Mouse (Mus musculus): ENCODE data around the gene Xrcc3. TPM values are rescaled to one million over a fixed set of nuclear protein-coding genes. Genes with fewer than 3 reads are reported as not detected.

Gene Xrcc3
- polyA plus RNA-seq (2015; fragmentation: Nextera tagmentation; extraction: Ambion mirVana) = 2.0 and 2.1 TPM in 2 replicates

GRCm38 (mm10) chr12:111813766-111814617 is at the start of gene Xrcc3, which contains the start of gene Zfyve21:
Xrcc3 (minus strand) TSS chr12:111813873.
Zfyve21 (plus strand) TSS chr12:111814170.
- peak within 1 kb of the TSS; percentile 97 for H3K4me2 ChIP-seq (ENCODE audit: low read depth, low read length)
- peak within 1 kb of the TSS; percentile 88 for H3K9ac ChIP-seq (replicated peaks)
- TF ChIP-seq EP300 (IDR thresholded peaks at IDR 0.05; ENCODE audit: low read depth) = no peak; the same call in 1 of the 2 replicates
- no peak for TF ChIP-seq CTCF (IDR thresholded peaks at IDR 0.05; ENCODE audit: low read depth)
- 2% methylated on average over 86 of the region's 87 CpGs for WGBS (ENCODE audit: insufficient replicate concordance)
- peak; percentile 95 for ATAC-seq
- H3K27me3 ChIP-seq (ENCODE audit: insufficient read depth, low read length) = no peaks in the 10 kb centered on the region
- H3K36me3 ChIP-seq (replicated peaks; ENCODE audit: insufficient read depth, low read length) = no peaks in the 10 kb centered on the region
- DNase-seq = peak; percentile 97
- H3K4me3 ChIP-seq (ENCODE audit: low read depth, low read length) = peak within 1 kb of the TSS; percentile 87
- H3K4me1 ChIP-seq (ENCODE audit: insufficient read depth) = peaks cover 59% of the 10 kb centered on the region
- H3K27ac ChIP-seq (ENCODE audit: low read depth) = peak within 1 kb of the TSS; percentile 98
- no peaks in the 10 kb centered on the region for H3K9me3 ChIP-seq (ENCODE audit: low read length)

DNA sequence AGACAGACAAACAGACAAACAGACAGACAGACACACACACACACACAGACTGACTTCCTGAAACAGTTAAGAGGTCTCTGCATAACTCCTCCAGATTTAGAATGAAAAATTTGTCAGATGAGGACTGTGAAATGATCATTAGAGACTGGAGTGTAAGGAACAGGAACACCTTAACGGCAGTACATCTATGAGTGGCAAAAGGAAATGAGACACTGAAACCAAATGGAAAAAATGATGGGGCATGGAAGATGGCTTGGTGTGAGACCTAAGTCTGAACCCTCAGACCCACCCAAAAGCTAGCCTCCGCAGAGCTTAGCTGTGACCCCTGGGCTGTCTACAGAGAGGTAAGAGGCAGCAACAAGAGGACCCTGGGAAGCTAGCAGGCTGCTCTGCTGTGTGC is 41.8 kb upstream of the Xrcc3 start:
- H3K4me2 ChIP-seq (ENCODE audit: low read depth, low read length) = no peak overlapping the region
- ATAC-seq (no peak), DNase-seq (no peak)
- H3K4me3 ChIP-seq (ENCODE audit: low read depth, low read length) = no peak overlapping the region
- H3K36me3 ChIP-seq (replicated peaks; ENCODE audit: insufficient read depth, low read length) = 0 out of 2 replicates have a peak, but pooled peaks cover 5% of the 10 kb centered on the region
- no peak overlapping the region for H3K9ac ChIP-seq (replicated peaks)
- H3K4me1 ChIP-seq (ENCODE audit: insufficient read depth) = no peaks in the 10 kb centered on the region
- H3K27me3 ChIP-seq (ENCODE audit: insufficient read depth, low read length) = no peaks in the 10 kb centered on the region
- 85% methylated on average over 2 of the region's 2 CpGs for WGBS (ENCODE audit: insufficient replicate concordance)
- no peaks in the 10 kb centered on the region for H3K9me3 ChIP-seq (ENCODE audit: low read length)
- H3K27ac ChIP-seq (ENCODE audit: low read depth) = no peak overlapping the region
- TF ChIP-seq CTCF (IDR thresholded peaks at IDR 0.05; ENCODE audit: low read depth) = no peak
- no peak for TF ChIP-seq EP300 (IDR thresholded peaks at IDR 0.05; ENCODE audit: low read depth)

DNA sequence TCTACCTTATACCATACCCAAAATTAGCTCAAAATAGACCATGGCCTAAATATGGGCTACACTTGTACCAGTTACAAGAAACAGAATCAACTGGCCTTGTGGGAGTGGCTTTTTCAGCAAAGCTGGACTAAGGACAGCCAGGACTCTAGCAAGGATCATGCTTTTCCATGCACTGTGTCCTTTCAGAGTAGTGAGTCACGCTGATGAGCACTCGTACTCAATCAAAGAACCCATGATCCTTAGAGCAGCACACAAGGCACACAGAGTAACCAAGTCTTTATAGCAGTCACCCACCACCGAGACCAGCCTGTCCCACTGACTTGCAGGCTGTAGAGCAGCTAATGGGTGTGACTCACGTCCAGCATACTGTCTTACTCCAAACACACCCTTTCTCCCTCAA is 39.9 kb upstream of the Xrcc3 start:
- H3K27ac ChIP-seq (ENCODE audit: low read depth) = no peak overlapping the region
- no peaks in the 10 kb centered on the region for H3K27me3 ChIP-seq (ENCODE audit: insufficient read depth, low read length)
- H3K4me3 ChIP-seq (ENCODE audit: low read depth, low read length) = no peak overlapping the region
- no peaks in the 10 kb centered on the region for H3K9me3 ChIP-seq (ENCODE audit: low read length)
- TF ChIP-seq EP300 (IDR thresholded peaks at IDR 0.05; ENCODE audit: low read depth) (no peak), CTCF (IDR thresholded peaks at IDR 0.05; ENCODE audit: low read depth) (no peak)
- WGBS (ENCODE audit: insufficient replicate concordance) = 71% methylated on average over 4 of the region's 4 CpGs
- no peak overlapping the region for H3K9ac ChIP-seq (replicated peaks)
- DNase-seq = no peak
- 0 out of 2 replicates have a peak, but pooled peaks cover 5% of the 10 kb centered on the region for H3K36me3 ChIP-seq (replicated peaks; ENCODE audit: insufficient read depth, low read length)
- no peaks in the 10 kb centered on the region for H3K4me1 ChIP-seq (ENCODE audit: insufficient read depth)
- ATAC-seq = no peak
- no peak overlapping the region for H3K4me2 ChIP-seq (ENCODE audit: low read depth, low read length)

GRCm38 (mm10) chr12:111853011-111853436 is 39.4 kb upstream of the Xrcc3 start:
- ATAC-seq (no peak), DNase-seq (no peak)
- no peaks in the 10 kb centered on the region for H3K9me3 ChIP-seq (ENCODE audit: low read length)
- H3K4me3 ChIP-seq (ENCODE audit: low read depth, low read length) = no peak overlapping the region
- H3K27ac ChIP-seq (ENCODE audit: low read depth) = no peak overlapping the region
- 0 out of 2 replicates have a peak, but pooled peaks cover 3% of the 10 kb centered on the region for H3K36me3 ChIP-seq (replicated peaks; ENCODE audit: insufficient read depth, low read length)
- H3K4me1 ChIP-seq (ENCODE audit: insufficient read depth) = no peaks in the 10 kb centered on the region
- H3K9ac ChIP-seq (replicated peaks) = no peak overlapping the region
- no peaks in the 10 kb centered on the region for H3K27me3 ChIP-seq (ENCODE audit: insufficient read depth, low read length)
- H3K4me2 ChIP-seq (ENCODE audit: low read depth, low read length) = no peak overlapping the region
- WGBS (ENCODE audit: insufficient replicate concordance) = 58% methylated on average over 10 of the region's 10 CpGs
- TF ChIP-seq CTCF (IDR thresholded peaks at IDR 0.05; ENCODE audit: low read depth) (no peak), EP300 (IDR thresholded peaks at IDR 0.05; ENCODE audit: low read depth) (no peak)

- DNase-seq (no peak), ATAC-seq (no peak)
- no peak overlapping the region for H3K4me3 ChIP-seq (ENCODE audit: low read depth, low read length)
- H3K9ac ChIP-seq (replicated peaks) = no peak overlapping the region
- H3K27ac ChIP-seq (ENCODE audit: low read depth) = no peak overlapping the region
- H3K4me2 ChIP-seq (ENCODE audit: low read depth, low read length) = no peak overlapping the region
- no peak for TF ChIP-seq EP300 (IDR thresholded peaks at IDR 0.05; ENCODE audit: low read depth)
- TF ChIP-seq CTCF (IDR thresholded peaks at IDR 0.05; ENCODE audit: low read depth) = no peak
- no peaks in the 10 kb centered on the region for H3K27me3 ChIP-seq (ENCODE audit: insufficient read depth, low read length)
- no peaks in the 10 kb centered on the region for H3K4me1 ChIP-seq (ENCODE audit: insufficient read depth)
- 82% methylated on average over 5 of the region's 5 CpGs for WGBS (ENCODE audit: insufficient replicate concordance)
- no peaks in the 10 kb centered on the region for H3K9me3 ChIP-seq (ENCODE audit: low read length)
- no peaks in the 10 kb centered on the region for H3K36me3 ChIP-seq (replicated peaks; ENCODE audit: insufficient read depth, low read length)
Observed at GRCm38 (mm10) chr12:111851745-111852144, 38.1 kb upstream of the Xrcc3 start.

GRCm38 (mm10) chr12:111851235-111851634 is 37.6 kb upstream of the Xrcc3 start:
- no peak overlapping the region for H3K9ac ChIP-seq (replicated peaks)
- H3K4me3 ChIP-seq (ENCODE audit: low read depth, low read length) = no peak overlapping the region
- no peak overlapping the region for H3K27ac ChIP-seq (ENCODE audit: low read depth)
- TF ChIP-seq EP300 (IDR thresholded peaks at IDR 0.05; ENCODE audit: low read depth) (no peak), CTCF (IDR thresholded peaks at IDR 0.05; ENCODE audit: low read depth) (peak; percentile 59)
- DNase-seq = no peak
- H3K9me3 ChIP-seq (ENCODE audit: low read length) = no peaks in the 10 kb centered on the region
- no peak for ATAC-seq
- no peaks in the 10 kb centered on the region for H3K27me3 ChIP-seq (ENCODE audit: insufficient read depth, low read length)
- 75% methylated on average over 2 of the region's 2 CpGs for WGBS (ENCODE audit: insufficient replicate concordance)
- H3K36me3 ChIP-seq (replicated peaks; ENCODE audit: insufficient read depth, low read length) = no peaks in the 10 kb centered on the region
- no peak overlapping the region for H3K4me2 ChIP-seq (ENCODE audit: low read depth, low read length)
- no peaks in the 10 kb centered on the region for H3K4me1 ChIP-seq (ENCODE audit: insufficient read depth)

Data from liver, postnatal 0 days (tissue).